Mouse (Mus musculus): Measurements from ENCODE around the gene Sez6. TPM values are rescaled to one million over a fixed set of nuclear protein-coding genes. Genes with fewer than 3 reads are reported as not detected.
A peak's percentile ranks its signal among the peaks of the same experiment; 100 is the strongest.

Gene Sez6
- total RNA-seq (2021), result 1 to 10 TPM; 2.9 to 4.4 TPM
- 1.5 and 2.0 TPM in 2 replicates for polyA plus RNA-seq (2012; rRNA removed)
- long read RNA-seq, full-length matches to known transcripts, result 3 of 3 reads
- long read RNA-seq, partial matches to known transcripts, result 0 of 3 reads
- long read RNA-seq, other reads (novel, unspliced or antisense), result 0 of 3 reads

DNA sequence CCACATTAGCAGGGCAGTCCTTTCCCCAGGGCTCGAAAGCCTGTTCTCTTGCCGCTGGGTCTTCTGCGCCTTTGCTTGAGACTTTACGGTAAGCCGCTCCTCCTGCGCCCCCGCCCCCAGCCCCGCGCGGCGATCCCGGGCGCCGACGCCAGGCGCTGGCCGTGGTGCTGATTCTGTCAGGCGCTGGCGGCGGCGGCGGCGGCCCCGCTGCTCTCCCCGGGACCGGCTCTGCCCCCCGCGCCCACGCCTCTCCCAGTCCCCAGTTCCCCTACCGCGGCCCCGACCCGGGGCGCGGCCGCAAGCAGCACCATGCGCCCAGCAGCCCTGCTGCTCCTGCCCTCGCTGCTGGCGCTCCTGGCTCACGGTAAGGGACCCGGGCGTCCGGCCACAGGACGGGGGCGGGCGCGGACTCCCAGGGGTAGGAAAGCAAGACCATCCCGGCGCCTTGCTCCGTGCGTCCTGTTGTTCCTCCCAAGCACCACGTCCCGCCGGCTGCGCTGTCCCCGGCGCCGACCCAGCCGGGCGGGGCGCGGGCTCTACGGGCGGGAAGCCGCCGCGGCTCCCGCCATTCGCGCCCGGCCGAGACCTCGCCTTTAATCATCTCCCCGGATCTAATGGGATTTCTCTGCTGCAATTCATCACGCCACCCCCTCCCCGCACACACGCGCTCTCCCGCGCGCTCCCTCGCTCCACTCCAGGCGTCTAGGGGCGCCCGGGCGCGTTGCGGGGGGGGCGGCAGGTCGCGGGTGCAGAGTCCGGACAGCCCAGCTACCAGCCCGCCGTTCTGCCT is at the start of gene Sez6:
Gene Sez6 (plus strand): TSS at position 50 of the 790 bp plus-strand sequence.
- peak; percentile 85 for DNase-seq

- peak; percentile 56 for DNase-seq
These were observed 45.9 kb upstream of the Sez6 start for GRCm38 (mm10) chr11:77884524-77885245.

DNA sequence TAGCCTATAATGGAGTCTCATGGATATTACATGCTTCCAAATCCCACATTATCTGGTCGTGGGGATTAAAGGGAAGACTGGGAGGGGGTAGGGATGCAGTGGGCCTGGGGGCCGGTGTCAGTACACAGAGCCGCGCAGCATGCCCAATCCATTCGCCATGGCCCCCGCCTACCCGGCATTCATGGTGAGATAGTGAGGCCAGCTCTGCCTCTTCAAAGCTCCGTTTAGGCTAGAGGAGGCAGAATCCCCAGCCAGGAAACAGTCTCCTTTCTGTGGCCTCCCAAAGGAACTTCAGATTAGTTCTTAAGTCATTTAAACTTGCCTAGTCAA is 45.4 kb upstream of the Sez6 start:
- DNase-seq, result no peak

- no peak for DNase-seq
These were observed 43.1 kb upstream of the Sez6 start for GRCm38 (mm10) chr11:77887373-77887960.

DNA sequence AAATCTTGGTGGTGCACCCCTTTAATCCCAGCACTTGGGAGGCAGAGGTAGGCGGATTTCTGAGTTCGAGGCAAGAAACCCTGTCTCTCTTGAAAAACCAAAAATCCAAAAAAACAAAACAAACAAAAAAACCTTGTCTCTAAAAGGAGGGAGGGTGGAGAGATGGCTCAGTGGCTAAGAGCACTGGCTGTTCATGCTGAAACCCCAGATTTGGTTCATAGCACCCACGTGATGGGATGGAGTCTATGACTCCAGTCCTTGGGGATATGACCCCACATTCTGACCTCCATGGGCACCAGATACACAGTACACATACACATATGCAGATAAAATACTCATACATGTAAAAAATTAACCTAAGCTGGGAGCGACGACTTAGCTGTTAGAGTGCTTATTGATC is 41.8 kb upstream of the Sez6 start:
- DNase-seq, result no peak

GRCm38 (mm10) chr11:77889484-77889883 is 41.1 kb upstream of the Sez6 start:
- DNase-seq, result no peak

DNA sequence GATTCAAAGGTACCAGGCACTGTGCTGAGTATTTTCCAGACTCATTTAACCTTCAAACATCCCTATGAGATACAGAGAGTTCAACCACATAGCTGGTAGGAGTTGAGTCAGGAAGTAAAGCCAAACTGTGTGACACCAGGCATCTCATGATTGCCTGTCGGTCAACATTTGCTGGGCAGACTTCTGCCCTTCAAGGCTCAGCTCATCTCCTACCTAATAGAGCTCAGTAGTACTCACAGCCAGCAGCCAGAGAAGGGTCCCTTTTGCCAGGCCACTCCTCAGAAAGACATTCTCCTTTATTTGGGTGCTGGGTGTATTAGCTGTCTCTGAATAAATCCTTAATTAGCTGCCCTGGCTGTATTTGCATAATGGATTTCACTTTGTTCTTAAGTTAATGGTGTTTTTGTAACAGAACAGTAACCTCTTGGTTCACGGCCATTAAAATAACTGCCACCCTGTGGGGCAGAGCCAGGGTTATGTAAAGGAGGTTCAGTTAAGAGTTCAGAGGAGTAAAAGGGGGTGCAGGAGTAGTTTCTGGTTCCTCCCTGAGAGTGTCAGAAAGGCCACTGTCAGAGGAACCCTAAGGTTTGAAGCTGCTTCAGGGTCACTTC is 39.8 kb upstream of the Sez6 start:
- no peak for DNase-seq

DNA sequence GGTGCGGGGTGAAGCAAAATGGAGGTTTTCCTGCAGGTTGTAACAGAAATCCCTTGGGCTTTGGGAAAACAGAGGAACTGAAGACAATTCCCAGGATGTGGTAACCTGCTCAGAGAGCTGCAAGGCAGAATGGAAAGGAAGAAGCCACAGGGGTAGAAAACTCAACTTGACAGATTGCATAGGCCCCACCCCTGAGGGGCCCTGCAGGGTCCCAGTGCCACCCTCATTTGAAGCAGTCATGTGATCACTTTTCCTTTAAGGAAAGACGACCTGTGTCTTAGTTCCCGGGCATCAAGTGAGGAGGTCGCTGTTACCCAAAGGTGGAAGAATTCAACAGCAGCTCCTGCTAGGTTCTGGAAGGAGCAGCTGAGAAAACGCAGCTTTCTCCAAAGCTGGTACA is 37.7 kb upstream of the Sez6 start:
- no peak for DNase-seq

- no peak for DNase-seq
These were observed 37.3 kb upstream of the Sez6 start for GRCm38 (mm10) chr11:77893283-77893682.

- peak; percentile 96 for DNase-seq
These were observed 36.5 kb upstream of the Sez6 start, which contains the start of gene Pipox for GRCm38 (mm10) chr11:77893787-77894718. Gene Pipox (minus strand): TSS chr11:77894096.

DNA sequence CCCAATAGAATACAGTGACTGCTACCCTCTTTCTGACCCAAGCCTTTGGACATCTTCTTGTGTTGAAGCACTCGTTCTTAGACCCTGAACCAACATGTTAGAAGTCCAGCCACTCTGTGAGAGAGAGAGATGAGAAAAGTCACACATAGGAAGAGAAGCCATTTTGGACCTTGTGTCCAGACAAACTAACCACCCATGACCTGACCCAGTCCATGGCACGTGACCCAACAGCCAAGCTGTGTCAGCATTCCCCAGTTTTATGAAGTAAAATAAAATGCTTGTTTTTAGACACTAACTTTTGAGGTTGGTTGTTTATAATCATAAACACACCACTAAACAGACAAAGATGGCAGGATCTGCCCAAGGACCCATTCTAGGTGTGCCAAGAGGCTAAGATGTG is 35.6 kb upstream of the Sez6 start:
- no peak for DNase-seq

- DNase-seq, result no peak
These were observed 34.6 kb upstream of the Sez6 start for GRCm38 (mm10) chr11:77896011-77896410.

DNA sequence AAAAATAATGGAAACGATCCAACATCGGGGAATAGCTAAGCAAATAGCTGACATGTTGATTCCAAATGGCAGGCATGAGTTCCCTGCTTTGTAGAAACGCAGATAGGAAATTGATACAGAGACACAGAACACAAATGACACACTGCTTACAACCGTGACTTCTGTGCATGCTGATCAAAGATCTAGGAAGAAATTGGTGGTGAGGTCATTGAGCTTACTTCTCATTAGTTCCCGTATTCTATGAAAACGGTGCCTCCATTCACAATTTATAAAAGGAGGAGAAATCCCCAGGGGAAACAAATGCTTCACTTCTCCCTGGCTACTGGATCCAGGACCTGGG is 34.1 kb upstream of the Sez6 start:
- DNase-seq, result no peak

DNA sequence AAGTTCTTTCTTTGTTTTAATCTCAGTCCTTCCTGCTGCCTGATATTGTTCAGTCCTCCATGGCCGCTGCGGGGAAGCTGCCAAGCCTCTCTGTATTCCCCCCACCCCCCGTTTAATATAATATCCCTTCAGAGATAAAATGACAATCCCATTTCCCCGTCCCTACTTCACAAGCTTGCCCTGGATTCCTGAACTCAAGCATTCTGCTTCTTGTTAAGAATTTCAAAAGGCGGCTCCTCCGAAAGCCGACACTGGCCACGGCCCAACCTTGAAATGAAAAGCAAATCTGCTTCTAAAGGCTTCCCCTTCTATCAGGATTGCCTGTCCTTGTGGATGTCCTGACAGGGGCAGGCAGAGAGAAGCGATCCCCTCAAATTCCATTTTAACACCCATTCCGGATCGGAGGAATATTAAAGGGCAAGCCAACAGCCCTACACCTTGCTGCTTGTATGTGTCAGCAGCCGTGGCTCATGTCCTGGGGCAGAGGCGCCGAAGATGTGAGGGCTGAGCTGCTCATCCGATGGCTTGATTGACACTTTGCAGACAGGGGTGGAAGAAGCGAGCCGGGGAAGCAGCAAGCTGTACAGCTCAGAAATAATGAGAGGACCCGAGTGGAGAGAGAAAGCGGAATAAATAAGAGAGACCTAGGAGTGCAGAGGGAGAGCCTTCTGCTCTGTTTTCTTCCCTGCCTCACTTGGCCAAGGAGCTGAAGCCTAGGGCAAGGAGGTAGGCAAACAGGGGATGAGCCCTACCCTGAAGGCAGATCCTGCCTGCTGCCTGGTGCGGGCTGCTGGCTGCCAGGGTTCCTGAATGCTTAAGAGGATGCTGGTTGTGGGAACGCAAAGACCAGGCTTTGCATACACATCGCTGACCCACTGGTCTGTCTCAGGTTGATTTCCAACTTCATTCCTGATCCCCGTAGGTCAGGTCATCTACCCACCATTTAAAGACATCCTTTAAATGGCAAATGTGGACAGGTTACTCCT is 33.5 kb upstream of the Sez6 start:
- peak; percentile 40 for DNase-seq

GRCm38 (mm10) chr11:77900187-77900586 is 30.4 kb upstream of the Sez6 start:
- no peak for DNase-seq

DNA sequence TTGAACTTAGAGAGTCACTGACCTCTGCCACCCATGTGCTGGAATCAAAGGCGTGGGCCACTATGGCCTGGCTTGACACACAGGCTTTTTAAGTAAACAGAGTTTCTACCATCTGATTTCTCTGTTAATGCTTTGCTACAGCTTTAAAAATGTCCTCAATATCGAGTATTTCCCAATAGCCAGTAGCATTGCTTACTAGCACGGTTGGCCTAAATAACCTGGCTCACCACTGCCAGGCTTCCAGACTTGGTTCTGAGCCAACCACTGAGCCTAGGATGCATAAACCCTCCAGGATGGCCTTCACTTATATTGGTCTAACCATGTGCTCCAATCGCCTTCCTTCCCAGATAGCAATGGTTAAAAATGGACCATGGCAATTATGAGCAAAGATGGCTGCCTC is 29.9 kb upstream of the Sez6 start:
- peak; percentile 47 for DNase-seq

- no peak for DNase-seq
These were observed 29.2 kb upstream of the Sez6 start for GRCm38 (mm10) chr11:77901366-77901765.

- DNase-seq, result no peak
These were observed 28.7 kb upstream of the Sez6 start for GRCm38 (mm10) chr11:77901775-77902355.

GRCm38 (mm10) chr11:77903761-77904160 is 26.8 kb upstream of the Sez6 start:
- DNase-seq, result no peak

GRCm38 (mm10) chr11:77904707-77905106 is 25.9 kb upstream of the Sez6 start:
- no peak for DNase-seq

Data from adrenal gland, adult 2 months (tissue).